Mouse (Mus musculus): ENCODE measurements around the gene Slc7a9. TPM values are rescaled to one million over a fixed set of nuclear protein-coding genes. Genes with fewer than 3 reads are reported as not detected.

Gene Slc7a9
- polyA plus RNA-seq (2015; fragmentation: Nextera tagmentation; extraction: Ambion mirVana): 12.6 and 15.0 TPM in 2 replicates

DNA sequence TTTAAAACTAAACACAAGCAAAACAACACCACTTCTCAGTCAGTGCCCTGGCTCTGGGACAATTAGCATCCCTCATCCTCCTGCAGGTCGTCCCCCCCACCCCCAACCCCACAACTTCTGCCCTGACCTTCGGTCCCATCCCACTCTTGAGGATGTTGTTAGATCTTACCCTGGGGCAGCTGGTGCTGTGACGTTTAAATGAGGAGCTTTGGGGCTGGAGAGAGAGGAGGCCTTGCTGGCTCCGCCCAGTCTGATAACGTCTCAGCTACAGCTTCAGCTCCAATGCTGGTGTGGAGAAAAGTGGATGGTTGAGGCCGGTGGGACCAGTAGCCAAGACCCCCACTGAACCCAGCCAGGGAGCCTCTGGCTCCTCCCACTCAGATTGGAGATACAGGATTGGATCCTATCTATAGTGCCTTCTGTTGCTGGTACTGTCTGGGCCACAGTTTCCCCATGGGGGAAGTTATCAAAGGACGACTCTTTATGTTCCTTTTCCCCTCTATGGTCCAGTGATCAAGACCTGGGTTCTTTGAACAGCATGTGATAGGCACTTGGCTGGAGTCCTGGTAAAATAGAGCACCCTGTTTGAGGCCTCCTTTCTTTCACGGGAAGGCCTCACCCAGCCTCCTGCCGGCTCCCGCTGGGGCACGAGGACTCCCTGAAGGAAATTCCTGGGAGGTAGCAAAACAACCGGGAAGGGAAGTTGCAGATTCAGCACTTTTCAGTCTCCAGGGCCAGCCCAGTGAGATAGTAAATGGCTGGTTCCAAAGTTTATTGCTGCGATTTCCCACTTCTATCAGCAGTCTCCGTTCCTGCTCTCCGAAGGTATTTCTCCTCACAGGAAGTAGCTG is at the start of gene Slc7a9:
Gene Slc7a9 (plus strand): TSS at position 801 of the 851 bp plus-strand sequence.
- 0 out of 2 replicates have a peak, but pooled peaks cover 6% of the 10 kb centered on the region for H3K4me1 ChIP-seq
- no peak within 1 kb of the TSS for H3K4me3 ChIP-seq (replicated peaks)
- H3K4me2 ChIP-seq: no peak within 1 kb of the TSS
- ATAC-seq (ENCODE audit: insufficient read depth, low FRiP score, low read depth): peak; percentile 63
- no peaks in the 10 kb centered on the region for H3K9me3 ChIP-seq
- H3K27ac ChIP-seq: peak within 1 kb of the TSS; percentile 32; the same call in 1 of the 2 replicates
- H3K9ac ChIP-seq: no peak within 1 kb of the TSS
- 22% methylated on average over 15 of the region's 15 CpGs for WGBS
- H3K27me3 ChIP-seq (replicated peaks): no peaks in the 10 kb centered on the region
- H3K36me3 ChIP-seq: no peaks in the 10 kb centered on the region

DNA sequence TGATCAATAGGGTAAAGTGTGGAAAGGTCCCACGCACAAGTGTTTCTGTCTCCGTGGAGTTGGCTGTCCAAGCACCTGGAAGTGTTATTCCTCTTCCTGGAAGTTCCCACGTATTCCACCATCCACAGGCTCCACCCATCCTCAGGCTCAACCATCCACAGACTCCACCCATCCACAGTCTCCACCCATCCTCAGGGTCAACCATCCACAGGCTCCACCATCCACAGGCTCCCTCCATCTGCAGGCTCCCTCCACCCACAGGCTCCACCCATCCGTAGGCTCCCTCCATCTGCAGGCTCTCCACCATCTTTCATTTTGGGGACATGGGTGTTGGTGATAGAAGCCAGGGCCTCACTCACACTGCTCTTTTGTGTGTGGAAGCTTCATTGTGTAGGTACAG is 47.4 kb upstream of the Slc7a9 start:
- H3K9me3 ChIP-seq: no peaks in the 10 kb centered on the region
- no peak overlapping the region for H3K4me3 ChIP-seq (replicated peaks)
- H3K27ac ChIP-seq: no peak overlapping the region
- 83% methylated on average over 4 of the region's 4 CpGs for WGBS
- peaks cover 10% of the 10 kb centered on the region for H3K4me1 ChIP-seq
- H3K36me3 ChIP-seq: peaks cover 36% of the 10 kb centered on the region
- H3K9ac ChIP-seq: no peak overlapping the region
- H3K27me3 ChIP-seq (replicated peaks): no peaks in the 10 kb centered on the region
- ATAC-seq (ENCODE audit: insufficient read depth, low FRiP score, low read depth): no peak
- H3K4me2 ChIP-seq: no peak overlapping the region

DNA sequence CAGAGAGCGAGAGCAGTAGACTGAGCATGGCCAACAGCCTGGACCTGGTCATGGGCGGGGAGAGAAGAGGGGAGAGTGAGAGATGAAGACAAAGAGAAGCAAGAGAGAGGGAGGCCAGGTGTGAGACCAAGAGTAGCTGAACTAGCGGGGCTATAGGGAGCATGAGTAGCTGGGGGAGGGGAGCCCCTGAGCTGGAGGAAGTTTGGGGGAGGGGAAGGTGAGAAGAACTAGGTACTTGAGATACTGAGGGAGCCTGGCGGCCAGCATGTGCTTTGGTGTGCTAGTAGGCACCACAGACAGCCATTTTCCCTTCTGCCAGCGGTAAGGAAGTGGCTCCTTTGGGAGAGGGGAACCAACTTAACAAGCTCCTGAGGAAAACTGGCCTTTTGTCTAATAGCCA is 33.4 kb upstream of the Slc7a9 start:
- WGBS: 73% methylated on average over 5 of the region's 5 CpGs
- no peak for ATAC-seq (ENCODE audit: insufficient read depth, low FRiP score, low read depth)
- Histone ChIP-seq H3K36me3 (peaks cover 21% of the 10 kb centered on the region), H3K27ac (no peak overlapping the region), H3K9ac (no peak overlapping the region), H3K4me3 (replicated peaks) (no peak overlapping the region), H3K4me1 (peaks cover 7% of the 10 kb centered on the region; the same call in 1 of the 2 replicates), H3K27me3 (replicated peaks) (no peaks in the 10 kb centered on the region), H3K4me2 (no peak overlapping the region), H3K9me3 (no peaks in the 10 kb centered on the region)

GRCm38 (mm10) chr7:35415801-35416653 is 32.6 kb upstream of the Slc7a9 start:
- no peaks in the 10 kb centered on the region for H3K27me3 ChIP-seq (replicated peaks)
- 67% methylated on average over 9 of the region's 9 CpGs for WGBS

GRCm38 (mm10) chr7:35416654-35416948 is 32.0 kb upstream of the Slc7a9 start:
- no peak overlapping the region for H3K27ac ChIP-seq
- ATAC-seq (ENCODE audit: insufficient read depth, low FRiP score, low read depth): 0 out of 2 replicates have a peak, but pooled peaks have one; percentile 54

More at GRCm38 (mm10) chr7:35415801-35416653, 32.6 kb upstream of the Slc7a9 start:
- H3K4me2 ChIP-seq: no peak overlapping the region
- H3K9me3 ChIP-seq: no peaks in the 10 kb centered on the region
- no peak overlapping the region for H3K9ac ChIP-seq
- peak; percentile 54; the same call in 1 of the 2 replicates for ATAC-seq (ENCODE audit: insufficient read depth, low FRiP score, low read depth)
- H3K4me3 ChIP-seq (replicated peaks): no peak overlapping the region
- peaks cover 16% of the 10 kb centered on the region for H3K36me3 ChIP-seq
- H3K4me1 ChIP-seq: peaks cover 7% of the 10 kb centered on the region; the same call in 1 of the 2 replicates
- H3K27ac ChIP-seq: peak overlapping the region; percentile 19; the same call in 1 of the 2 replicates

GRCm38 (mm10) chr7:35423071-35423470 is 25.5 kb upstream of the Slc7a9 start:
- H3K4me3 ChIP-seq (replicated peaks): no peak overlapping the region
- no peak overlapping the region for H3K4me2 ChIP-seq
- no peak overlapping the region for H3K27ac ChIP-seq
- H3K9ac ChIP-seq: no peak overlapping the region
- no peaks in the 10 kb centered on the region for H3K4me1 ChIP-seq
- no peaks in the 10 kb centered on the region for H3K27me3 ChIP-seq (replicated peaks)
- no peak for ATAC-seq (ENCODE audit: insufficient read depth, low FRiP score, low read depth)
- 89% methylated on average over 10 of the region's 10 CpGs for WGBS
- H3K9me3 ChIP-seq: no peaks in the 10 kb centered on the region
- H3K36me3 ChIP-seq: peaks cover 37% of the 10 kb centered on the region

More at GRCm38 (mm10) chr7:35416654-35416948, 32.0 kb upstream of the Slc7a9 start:
- 80% methylated on average over 5 of the region's 5 CpGs for WGBS
- Histone ChIP-seq H3K9ac (no peak overlapping the region), H3K36me3 (peaks cover 21% of the 10 kb centered on the region), H3K4me1 (peaks cover 7% of the 10 kb centered on the region; the same call in 1 of the 2 replicates), H3K4me3 (replicated peaks) (no peak overlapping the region), H3K4me2 (no peak overlapping the region), H3K27me3 (replicated peaks) (no peaks in the 10 kb centered on the region), H3K9me3 (no peaks in the 10 kb centered on the region)

GRCm38 (mm10) chr7:35428146-35428545 is 20.4 kb upstream of the Slc7a9 start:
- WGBS: 86% methylated on average over 10 of the region's 10 CpGs
- no peak for ATAC-seq (ENCODE audit: insufficient read depth, low FRiP score, low read depth)

GRCm38 (mm10) chr7:35435266-35435665 is 13.3 kb upstream of the Slc7a9 start:
- Histone ChIP-seq H3K27ac (no peak overlapping the region), H3K4me1 (no peaks in the 10 kb centered on the region), H3K36me3 (peaks cover 40% of the 10 kb centered on the region), H3K9me3 (no peaks in the 10 kb centered on the region), H3K27me3 (replicated peaks) (no peaks in the 10 kb centered on the region), H3K9ac (no peak overlapping the region), H3K4me3 (replicated peaks) (no peak overlapping the region), H3K4me2 (no peak overlapping the region)
- no peak for ATAC-seq (ENCODE audit: insufficient read depth, low FRiP score, low read depth)
- WGBS: 76% methylated on average over 9 of the region's 9 CpGs

More at GRCm38 (mm10) chr7:35428146-35428545, 20.4 kb upstream of the Slc7a9 start:
- Histone ChIP-seq H3K4me3 (replicated peaks) (no peak overlapping the region), H3K27ac (no peak overlapping the region), H3K36me3 (peaks cover 52% of the 10 kb centered on the region), H3K4me1 (no peaks in the 10 kb centered on the region), H3K9me3 (no peaks in the 10 kb centered on the region), H3K9ac (no peak overlapping the region), H3K4me2 (no peak overlapping the region), H3K27me3 (replicated peaks) (no peaks in the 10 kb centered on the region)

DNA sequence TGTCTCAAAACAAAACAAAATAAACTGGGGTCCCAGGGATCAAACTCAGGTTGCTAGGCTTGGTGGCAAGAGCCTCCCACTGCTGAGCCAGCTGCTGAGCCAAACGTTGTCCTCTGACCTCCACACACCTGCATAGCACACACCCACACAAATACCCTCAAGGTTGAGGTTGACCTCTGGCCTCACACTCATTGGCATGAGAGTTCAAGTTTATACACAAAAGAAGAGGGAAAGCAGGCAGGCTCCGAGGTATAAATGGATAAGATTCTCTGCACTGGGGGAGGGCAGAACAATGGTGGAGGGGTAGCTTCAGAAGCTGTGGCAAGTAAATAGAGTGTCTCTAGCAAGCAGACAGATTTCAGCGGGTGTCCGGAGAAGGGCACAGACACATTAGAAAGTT is 1.1 kb upstream of the Slc7a9 start:
- no peak overlapping the region for H3K4me3 ChIP-seq (replicated peaks)
- H3K27me3 ChIP-seq (replicated peaks): no peaks in the 10 kb centered on the region
- H3K4me2 ChIP-seq: no peak overlapping the region
- ATAC-seq (ENCODE audit: insufficient read depth, low FRiP score, low read depth): no peak
- 0 out of 2 replicates have a peak, but pooled peaks cover 6% of the 10 kb centered on the region for H3K4me1 ChIP-seq
- H3K9me3 ChIP-seq: no peaks in the 10 kb centered on the region
- H3K9ac ChIP-seq: no peak overlapping the region
- H3K27ac ChIP-seq: no peak overlapping the region
- 30% methylated on average over 4 of the region's 4 CpGs for WGBS
- H3K36me3 ChIP-seq: no peaks in the 10 kb centered on the region

GRCm38 (mm10) chr7:35448867-35449266 is 271 bp downstream of the Slc7a9 start:
- Histone ChIP-seq H3K36me3 (no peaks in the 10 kb centered on the region), H3K4me3 (replicated peaks) (no peak overlapping the region), H3K4me2 (no peak overlapping the region), H3K27ac (no peak overlapping the region), H3K4me1 (0 out of 2 replicates have a peak, but pooled peaks cover 6% of the 10 kb centered on the region), H3K27me3 (replicated peaks) (no peaks in the 10 kb centered on the region), H3K9ac (no peak overlapping the region), H3K9me3 (no peaks in the 10 kb centered on the region)
- ATAC-seq (ENCODE audit: insufficient read depth, low FRiP score, low read depth): no peak; the same call in 1 of the 2 replicates
- 53% methylated on average over 7 of the region's 7 CpGs for WGBS

- Histone ChIP-seq H3K9ac (no peak overlapping the region), H3K4me1 (no peaks in the 10 kb centered on the region), H3K4me3 (replicated peaks) (no peak overlapping the region), H3K9me3 (no peaks in the 10 kb centered on the region), H3K36me3 (no peaks in the 10 kb centered on the region), H3K4me2 (no peak overlapping the region), H3K27me3 (replicated peaks) (no peaks in the 10 kb centered on the region), H3K27ac (no peak overlapping the region)
- ATAC-seq (ENCODE audit: insufficient read depth, low FRiP score, low read depth): no peak
- 82% methylated on average over 4 of the region's 4 CpGs for WGBS
These were observed 7.7 kb downstream of the Slc7a9 start for GRCm38 (mm10) chr7:35456091-35456814.

Measured in stomach, embryonic 15.5 days (tissue).